Mouse (Mus musculus) urinary bladder, postnatal 4 days (tissue): Measurements from ENCODE around the gene Rnf207.

Experiments
- DNase-seq, 2 experiments: peaks; one replicate each; pipeline ENCODE4 v3.0.0; 2021 to 2022; ENCODE audit warnings: low spot score in 2 of 2

The Rnf207 gene

DNA sequence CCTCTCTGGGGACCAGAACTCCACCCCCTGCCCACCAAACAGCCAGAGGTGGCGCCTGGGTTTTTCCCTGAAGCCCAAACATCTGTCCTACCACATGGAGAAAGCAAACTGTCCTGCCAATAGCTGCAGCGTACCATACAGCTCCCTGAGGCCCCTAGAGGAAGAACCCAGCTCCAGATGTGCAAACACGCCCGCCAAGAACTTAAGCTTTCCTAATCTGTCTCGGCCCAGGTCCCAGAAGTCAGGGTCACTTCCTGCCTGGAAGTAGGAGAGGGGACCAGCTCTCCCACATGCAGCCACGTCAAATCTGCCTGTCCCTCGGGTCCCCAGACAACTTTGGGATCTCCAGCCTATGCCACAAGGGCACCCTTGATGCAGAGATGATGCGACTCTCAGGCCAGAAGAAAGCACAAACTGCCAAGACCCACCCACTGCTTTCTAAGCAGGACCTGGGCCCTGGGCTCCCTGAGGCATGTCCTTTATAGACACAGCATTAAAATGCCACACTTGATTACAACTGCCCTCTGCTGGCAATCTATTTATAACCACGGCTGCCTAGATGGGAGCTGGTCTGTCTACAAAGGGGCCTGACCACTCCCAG, 46.2 kb downstream of the Rnf207 start:
- peak in 1 of 2 experiments; percentile 77 for DNase-seq

DNA sequence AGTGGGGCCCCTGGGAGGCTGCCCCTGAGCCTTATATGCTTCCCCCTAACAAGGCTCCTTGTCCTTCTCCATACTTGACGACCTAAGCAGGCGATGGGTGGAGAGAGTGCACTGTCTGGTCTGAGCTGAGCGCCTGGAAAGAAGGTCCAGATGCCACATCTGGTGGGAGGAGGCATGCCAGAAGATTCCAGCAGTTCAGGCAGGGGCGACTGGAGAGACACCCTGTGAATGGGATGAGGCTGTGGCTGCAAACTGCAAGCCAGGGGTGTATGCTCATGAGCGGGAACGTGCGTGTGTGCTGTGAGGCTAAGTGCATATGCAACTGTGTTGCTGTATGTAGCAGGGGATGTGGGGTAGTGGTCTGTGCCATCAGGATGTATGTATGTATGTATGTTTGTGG, 46.8 kb downstream of the Rnf207 start:
- no peak for DNase-seq

DNA sequence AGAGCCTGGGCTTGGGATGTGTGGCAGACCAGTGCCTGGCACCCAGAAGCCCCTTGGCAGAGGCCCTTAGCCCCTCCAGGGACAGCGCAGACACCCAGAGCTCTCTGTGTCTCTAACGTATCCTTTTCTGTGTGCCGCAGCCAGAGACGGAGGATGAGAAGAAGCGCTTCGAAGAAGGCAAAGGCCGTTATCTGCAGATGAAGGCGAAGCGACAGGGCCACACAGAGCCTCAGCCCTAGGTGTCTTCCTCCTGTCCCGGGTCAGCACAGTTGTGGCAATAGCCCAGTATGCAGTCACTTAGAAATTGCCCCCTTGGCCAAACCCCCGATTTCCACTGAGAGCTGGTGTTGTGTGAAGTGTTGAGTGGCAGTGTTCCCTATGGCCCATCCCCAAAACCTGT, 47.5 kb downstream of the Rnf207 start:
- no peak for DNase-seq

DNA sequence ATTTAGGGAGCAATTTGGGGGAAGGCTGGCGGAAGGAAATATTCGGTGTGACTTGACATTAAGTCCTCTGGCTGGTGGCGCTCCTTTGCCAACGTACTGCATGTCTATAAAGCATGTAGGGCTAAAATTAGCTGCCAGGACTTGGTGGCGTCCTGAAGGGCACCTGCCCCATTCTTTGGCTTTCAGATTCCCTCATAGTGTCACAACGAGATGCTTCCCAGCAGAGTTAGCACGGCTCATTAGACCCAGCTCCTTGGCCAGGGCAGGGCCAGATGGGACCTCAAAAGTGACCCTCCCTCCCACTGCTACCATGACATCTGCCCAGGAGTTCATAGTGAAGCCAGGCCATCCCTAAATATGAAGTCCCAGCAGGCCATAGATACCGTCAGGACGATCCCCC, 48.2 kb downstream of the Rnf207 start:
- no peak for DNase-seq

DNA sequence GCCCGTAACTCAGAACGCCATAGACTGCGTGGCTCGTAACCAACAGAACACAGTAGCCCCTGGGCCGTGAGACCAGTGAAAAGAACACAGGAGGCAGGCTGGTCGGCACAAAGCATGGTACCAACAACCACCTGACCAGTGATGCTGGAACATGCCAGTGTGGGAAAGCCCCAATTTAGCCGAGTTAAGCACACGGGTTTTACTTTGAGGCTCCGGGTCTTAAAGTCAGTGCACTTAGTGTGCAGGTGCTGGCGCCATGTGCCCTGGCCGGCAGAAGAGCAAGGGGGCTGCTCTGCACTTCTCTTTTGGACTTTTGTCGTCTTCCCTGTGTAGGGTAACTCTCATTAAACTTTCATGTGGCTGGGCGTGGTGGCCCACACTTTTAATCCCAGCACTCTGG, 48.8 kb downstream of the Rnf207 start:
- DNase-seq, result no peak

DNA sequence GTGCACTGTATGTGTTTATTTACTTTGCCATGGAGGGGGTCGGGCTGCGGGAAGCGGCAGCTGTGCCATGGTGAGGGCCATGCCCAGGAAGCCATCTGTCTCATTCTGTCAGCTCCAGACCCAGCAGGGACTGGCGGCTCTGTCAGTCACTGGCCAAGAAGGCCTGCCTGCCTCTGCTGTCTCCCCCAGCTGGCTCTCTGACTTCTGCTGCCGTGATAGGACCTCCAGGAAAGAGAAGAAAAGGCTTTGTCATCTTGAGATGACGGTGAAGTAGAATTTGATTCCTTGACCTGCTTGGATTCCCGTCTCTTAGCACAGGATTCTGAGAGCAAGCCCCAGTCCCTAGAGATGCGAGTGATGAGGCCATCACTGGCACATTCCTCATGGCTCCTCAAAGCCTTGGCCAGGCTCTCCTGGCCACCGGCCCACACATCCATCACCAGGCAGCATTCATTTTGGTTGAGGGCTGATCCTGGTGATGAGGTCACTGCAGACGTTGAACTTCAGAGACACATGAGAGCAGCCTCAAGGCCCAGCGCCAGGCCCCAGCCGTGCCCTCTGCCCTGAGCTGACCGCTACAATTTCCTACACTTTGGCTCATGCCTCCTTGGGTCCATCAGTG, 50.9 kb downstream of the Rnf207 start:
- DNase-seq, result no peak

DNA sequence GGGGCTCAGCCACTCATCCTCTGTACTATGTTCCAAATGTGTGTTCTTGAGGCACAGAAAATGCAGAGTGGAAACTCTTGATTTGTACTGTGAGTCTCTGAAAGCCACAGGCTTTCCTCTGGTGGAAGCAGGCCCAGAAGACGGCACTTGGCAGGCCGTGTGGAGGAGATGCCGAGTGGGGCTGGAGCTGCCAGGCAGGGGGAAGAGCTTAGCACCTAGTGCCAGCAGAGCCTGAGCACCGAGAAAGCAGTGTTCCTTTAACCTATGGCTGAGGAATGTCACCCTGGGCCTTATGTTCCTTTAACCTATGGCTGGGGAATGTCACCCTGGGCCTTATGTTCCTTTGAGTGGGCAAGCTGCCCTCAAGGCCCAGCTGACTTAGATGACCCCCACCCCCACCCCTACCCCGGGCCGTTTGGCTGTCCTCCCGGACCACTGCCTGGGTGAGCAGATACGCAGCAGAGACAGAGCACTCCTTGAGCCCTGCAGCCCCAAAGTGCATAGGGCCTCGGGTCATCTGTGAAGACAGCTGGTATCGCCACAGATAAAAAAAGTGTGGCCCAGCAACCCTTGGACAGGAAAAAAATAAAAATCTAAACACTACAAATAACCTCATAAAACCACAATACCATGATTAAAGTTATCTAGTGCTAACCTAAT, 52.4 kb downstream of the Rnf207 start:
- no peak for DNase-seq

DNA sequence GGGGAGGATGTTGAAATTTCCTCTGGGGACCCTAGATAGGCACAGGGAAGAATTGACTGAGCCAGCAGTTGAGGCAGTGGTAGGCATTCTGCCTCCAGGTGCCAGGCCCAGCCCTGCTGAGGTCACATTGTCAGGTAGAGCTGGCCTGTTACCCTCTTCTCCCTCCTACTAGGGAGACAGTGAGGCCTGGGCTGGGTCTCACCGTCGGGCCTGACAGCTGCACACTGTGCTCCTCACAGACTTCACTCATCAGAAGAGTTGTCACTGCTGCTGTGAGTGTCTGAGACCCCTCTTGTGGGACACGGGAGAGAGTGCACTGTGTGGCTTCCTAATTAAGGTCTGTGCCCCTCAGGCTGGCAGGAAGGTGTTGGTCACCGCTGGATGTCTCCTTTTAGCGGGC, 53.0 kb downstream of the Rnf207 start:
- no peak for DNase-seq

DNA sequence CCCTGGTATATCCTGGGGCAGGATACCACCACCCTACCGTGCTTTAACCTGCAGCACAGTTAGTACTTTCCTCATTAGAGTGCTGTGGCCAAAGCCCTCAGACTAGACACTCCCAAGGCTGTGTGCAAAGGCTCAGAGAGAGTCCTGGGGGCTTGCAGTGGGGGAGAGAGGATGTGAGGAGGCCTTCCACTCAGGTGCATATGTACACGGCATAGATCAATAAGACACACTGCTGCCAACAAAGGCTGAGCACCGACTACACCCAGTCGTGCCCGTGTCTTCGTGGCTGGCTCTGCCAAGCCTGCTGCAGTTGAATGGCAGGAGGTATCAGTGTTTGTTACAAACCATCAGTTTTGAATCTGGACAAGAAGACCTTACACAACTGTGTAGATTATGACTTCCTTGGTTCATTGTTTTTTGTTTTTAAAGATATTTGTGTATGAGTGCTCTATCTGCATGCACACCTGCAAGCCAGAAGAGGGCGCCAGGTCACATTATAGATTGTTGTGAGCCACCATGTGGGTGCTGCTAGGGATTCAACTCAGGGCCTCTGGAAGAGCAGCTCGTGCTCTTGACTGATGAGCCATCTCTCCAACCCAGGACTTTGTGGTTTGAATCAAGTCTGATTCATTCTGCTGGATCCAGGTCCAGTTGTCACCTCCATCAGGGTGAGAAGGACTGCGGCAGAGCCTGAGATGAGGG, 53.8 kb downstream of the Rnf207 start:
- DNase-seq, result no peak

DNA sequence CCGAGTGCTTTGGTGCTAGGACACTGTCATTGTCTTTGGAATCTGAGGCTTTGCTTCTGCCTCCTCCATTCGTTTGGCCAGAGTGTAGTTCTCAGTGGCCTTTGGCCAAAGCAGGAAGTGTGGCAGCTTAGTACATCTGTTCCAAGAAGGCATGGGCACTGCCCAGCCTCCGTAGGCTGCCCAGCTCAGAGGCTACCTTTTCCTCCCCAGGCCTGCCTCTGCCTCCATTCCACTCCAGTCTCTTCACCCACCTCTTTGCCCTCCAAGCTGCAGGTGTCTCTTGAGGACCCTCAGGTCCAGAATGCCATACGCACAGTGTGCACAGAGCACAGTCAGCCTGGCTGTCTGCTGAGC, 54.6 kb downstream of the Rnf207 start:
- DNase-seq, result no peak

DNA sequence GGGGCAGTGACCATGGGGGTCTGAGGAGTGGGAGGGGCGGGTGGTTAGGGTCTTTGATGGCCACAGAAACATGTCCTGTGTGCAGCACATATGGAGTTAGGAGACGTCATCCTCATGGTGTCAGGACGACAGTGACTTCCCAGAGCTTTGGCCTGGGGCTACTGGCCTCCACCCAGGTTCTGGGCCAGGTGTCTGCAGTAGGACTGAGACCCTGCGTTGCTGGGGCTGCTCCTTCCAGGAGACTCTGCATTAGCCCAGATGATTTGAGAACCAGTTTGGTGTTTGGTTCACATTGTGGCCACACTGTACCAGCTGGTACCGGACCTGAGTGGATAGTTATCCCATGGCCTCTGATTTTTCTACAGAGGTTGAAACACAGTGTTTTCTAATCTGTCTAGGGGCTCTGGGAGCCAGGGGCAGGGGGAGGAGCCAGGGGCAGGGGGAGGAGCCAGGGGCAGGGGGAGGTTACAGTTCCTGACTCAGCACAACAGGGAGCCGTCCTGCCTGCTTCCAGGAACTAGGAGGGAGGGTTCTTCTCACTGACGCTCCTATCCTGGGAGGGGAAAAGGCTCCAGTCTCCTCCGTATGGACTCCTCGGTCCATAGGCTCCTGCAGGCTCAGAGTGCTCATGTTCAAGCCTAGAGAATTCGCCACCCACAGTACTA, 55.1 kb downstream of the Rnf207 start:
- DNase-seq, result no peak

DNA sequence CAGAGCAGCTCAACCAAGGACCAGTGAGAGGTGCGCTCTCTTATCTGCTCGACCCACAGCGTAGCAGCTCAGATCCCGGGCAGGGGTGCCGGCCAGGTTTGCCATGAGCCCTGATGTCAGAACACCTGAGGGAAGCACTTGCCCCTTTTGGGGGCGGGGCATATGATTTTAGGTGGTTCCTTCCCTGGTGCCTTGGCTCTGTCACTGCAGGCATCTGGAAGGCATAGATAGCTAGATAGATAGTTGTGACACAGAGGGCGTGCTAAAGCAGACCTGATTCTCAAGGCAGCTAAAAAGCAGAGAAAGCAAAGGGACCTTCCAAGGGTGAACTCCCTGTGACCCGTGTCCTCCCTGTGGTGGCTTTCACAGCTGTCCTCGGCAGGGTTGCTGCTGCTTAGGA, 55.7 kb downstream of the Rnf207 start:
- no peak for DNase-seq

DNA sequence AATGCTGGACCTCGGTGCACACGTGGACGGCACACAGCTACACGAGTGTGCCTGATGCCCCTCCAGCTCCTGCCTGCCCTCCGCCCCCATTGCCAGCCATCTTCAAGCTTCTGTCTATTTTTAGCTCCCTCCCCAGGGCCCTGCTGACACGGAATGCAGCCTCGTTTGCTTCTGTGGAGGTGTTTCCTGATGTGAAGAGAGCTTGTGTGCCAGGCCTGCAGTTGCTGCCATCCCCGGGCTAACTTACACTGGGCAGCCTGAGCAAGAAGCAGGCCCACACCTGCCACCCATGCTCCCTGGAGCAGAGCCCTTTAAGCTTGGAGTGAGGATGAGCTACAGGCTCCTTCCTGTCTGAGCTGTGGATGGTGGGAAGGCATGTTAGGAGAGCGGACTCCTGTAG, 56.6 kb downstream of the Rnf207 start:
- DNase-seq, result no peak

DNA sequence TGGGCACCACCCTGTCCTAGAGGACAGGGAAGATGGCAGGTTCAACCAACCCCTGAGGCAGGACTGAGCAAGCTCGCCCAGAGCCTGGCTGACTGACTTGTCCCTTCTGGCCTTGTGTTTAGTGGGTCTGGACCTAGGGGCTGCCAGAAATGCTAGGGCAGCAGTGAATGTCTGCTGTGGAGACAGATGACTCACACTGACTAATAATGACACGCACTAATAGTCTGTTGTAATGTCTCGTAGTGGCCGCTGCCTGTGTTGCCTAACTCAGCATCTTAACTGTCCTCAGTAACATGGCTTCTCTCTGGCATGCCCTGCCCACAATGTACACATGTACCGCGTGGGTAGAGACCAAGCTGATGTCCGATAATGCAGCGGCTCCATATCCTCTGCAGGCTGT, 58.3 kb downstream of the Rnf207 start:
- no peak for DNase-seq

DNA sequence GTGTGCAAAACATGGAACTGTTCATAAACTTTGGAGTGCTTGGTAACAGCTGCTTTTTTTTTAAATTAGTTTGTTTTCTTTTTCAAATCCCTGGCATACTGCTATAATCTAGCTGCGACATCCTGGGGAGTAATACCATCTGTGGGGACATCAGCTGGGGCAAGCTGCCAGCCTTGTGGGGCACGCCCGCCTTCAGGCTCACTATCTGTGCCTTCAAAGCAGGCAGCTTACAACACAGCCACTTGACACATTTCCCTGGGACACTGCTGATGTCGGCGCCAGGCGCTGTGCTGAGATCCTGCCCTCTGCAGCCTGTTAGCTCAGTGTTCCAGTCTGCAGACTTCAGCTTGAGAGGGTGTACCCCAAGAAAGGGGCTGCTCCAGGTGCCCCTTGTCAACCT, 61.7 kb downstream of the Rnf207 start:
- DNase-seq, result peak in 1 of 2 experiments; percentile 63
